Comparison of ENCODE assay signal across 9 mouse cellular contexts in the genomic region with DNA sequence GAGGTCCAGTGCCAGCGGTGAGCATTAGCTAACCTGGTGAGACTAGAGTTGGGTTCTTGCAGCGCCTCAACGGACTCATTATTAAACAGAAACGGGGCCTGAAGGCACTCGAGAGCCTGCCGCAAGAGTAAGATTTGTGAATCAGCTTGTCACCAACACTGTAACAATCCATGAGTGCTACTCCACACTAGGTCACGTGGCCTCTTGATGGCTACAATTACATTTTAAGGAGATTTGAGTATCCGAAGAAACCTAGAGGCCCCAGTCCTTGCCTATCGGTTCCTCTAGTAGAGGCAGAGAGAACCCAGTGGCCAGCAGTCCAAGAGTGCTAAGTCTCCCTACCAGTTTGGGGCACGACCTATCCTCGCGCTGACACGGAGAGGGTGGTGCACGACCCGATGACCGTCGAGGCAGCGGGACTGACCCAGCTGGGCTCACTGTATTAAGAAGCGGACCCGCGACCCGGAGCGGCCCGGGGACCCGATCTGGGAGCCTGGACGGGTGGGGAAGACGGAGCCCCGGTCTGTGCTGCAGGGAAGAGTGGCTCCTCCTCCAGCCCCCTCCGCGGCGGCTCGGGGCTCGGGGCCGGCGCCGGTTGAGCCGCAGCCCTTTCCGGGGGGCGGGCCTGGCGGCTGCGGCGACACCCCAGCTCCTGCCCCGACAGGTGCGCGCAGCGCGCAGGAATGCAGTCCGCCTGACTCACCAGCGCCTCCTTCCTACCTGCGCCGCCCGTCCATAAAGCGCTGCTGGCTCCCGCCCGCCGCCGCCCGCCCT. TPM values are rescaled to one million over a fixed set of nuclear protein-coding genes. Genes with fewer than 3 reads are reported as not detected.
A peak's percentile ranks its signal among the peaks of the same experiment; 100 is the strongest.
DNase-seq lines count a peak whose midpoint lies in the region; ATAC-seq and TF ChIP-seq lines count a peak whose summit lies in the region.
"Had no signal": no experiment of that assay in that cellular context is flagged by ENCODE, and none has a peak within 500 bp of the region (broad histone marks: within the 10 kb centered on the region; RNA-seq: fewer than 3 reads in every experiment).

Gene Itgb4 (plus strand): TSS at position 401 of the 774 bp plus-strand sequence.

- H3K27ac ChIP-seq in heart, embryonic 14.5 days (replicated peaks in 1 of 2; ENCODE audit: control insufficient read depth in 1 of 2, insufficient read depth in 1 of 2, low read depth in 2 of 2, low read length in 2 of 2) = no peak within 1 kb of the TSS
- peak within 1 kb of the TSS; percentile 37; the same call in 1 of the 2 replicates for H3K27ac ChIP-seq in kidney, postnatal 0 days
- H3K27ac ChIP-seq in stomach, embryonic 14.5 days (ENCODE audit: low read length) = no peak within 1 kb of the TSS

- H3K4me1 ChIP-seq in heart, embryonic 14.5 days (ENCODE audit: control insufficient read depth in 2 of 2, insufficient read depth in 2 of 2, low read length in 2 of 2) = peaks cover 6 to 7% of the 10 kb centered on the region in 2 experiments; a peak in 3 of 4 replicates
- 0 out of 2 replicates have a peak, but pooled peaks cover 4% of the 10 kb centered on the region for H3K4me1 ChIP-seq in kidney, postnatal 0 days (replicated peaks; ENCODE audit: insufficient read depth, low read length)
- peaks cover 5% of the 10 kb centered on the region; the same call in 1 of the 2 replicates for H3K4me1 ChIP-seq in stomach, embryonic 14.5 days (ENCODE audit: control insufficient read depth, insufficient read depth, low read length)

- H3K36me3 ChIP-seq in heart, embryonic 14.5 days (ENCODE audit: control insufficient read depth, insufficient read depth, low read length) = no peaks in the 10 kb centered on the region
- H3K36me3 ChIP-seq in kidney, postnatal 0 days (ENCODE audit: insufficient read depth, low read length) = no peaks in the 10 kb centered on the region
- H3K36me3 ChIP-seq in stomach, embryonic 14.5 days (ENCODE audit: control insufficient read depth, insufficient read depth, low read length) = no peaks in the 10 kb centered on the region

- peak within 1 kb of the TSS; percentile 51 for H3K9ac ChIP-seq in heart, embryonic 14.5 days (ENCODE audit: low read length)
- peak within 1 kb of the TSS; percentile 52 for H3K9ac ChIP-seq in kidney, postnatal 0 days (ENCODE audit: low read depth, low read length)
- H3K9ac ChIP-seq in stomach, embryonic 14.5 days (replicated peaks; ENCODE audit: low read depth, low read length) = peak within 1 kb of the TSS; percentile 33; the same call in 1 of the 2 replicates

- peak; percentile 30 for DNase-seq in embryo, embryonic 10 days (ENCODE audit: low spot score)
- DNase-seq in embryo, embryonic 9.5 days (ENCODE audit: extremely low spot score) = no peak
- DNase-seq in T-cell, adult 2 months (ENCODE audit: low spot score) = peak; percentile 55
- DNase-seq in kidney, postnatal 0 days (ENCODE audit: low spot score) = peak; percentile 32
- DNase-seq in lung, postnatal 25 days (ENCODE audit: low spot score) = peak; percentile 82
- no peak for DNase-seq in left cerebral cortex, adult 11 months (ENCODE audit: low spot score)

- no peaks in the 10 kb centered on the region for H3K9me3 ChIP-seq in heart, embryonic 14.5 days (ENCODE audit: control insufficient read depth, low read length)
- H3K9me3 ChIP-seq in kidney, postnatal 0 days (replicated peaks; ENCODE audit: low read length) = no peaks in the 10 kb centered on the region
- H3K9me3 ChIP-seq in stomach, embryonic 14.5 days (ENCODE audit: control insufficient read depth, low read depth, low read length) = no peaks in the 10 kb centered on the region

- TF ChIP-seq CTCF in kidney, postnatal 0 days (IDR thresholded peaks at IDR 0.05; ENCODE audit: low read depth) = peak; percentile 40

- WGBS in heart, embryonic 14.5 days = 10% methylated on average over 44 of the region's 58 CpGs
- WGBS in kidney, postnatal 0 days = 8% methylated on average over 54 of the region's 58 CpGs
- 10% methylated on average over 53 of the region's 58 CpGs for WGBS in stomach, embryonic 14.5 days

- H3K4me2 ChIP-seq in heart, embryonic 14.5 days (ENCODE audit: low read length) = peak within 1 kb of the TSS; percentile 80
- H3K4me2 ChIP-seq in kidney, postnatal 0 days (ENCODE audit: low read length) = peak within 1 kb of the TSS; percentile 71
- H3K4me2 ChIP-seq in stomach, embryonic 14.5 days (replicated peaks; ENCODE audit: low read depth, low read length) = peak within 1 kb of the TSS; percentile 77

- peak within 1 kb of the TSS; percentile 45 to 46 for H3K4me3 ChIP-seq in heart, embryonic 14.5 days (ENCODE audit: control insufficient read depth in 1 of 2, insufficient read depth in 1 of 2, low read depth in 1 of 2, low read length in 2 of 2)
- peak within 1 kb of the TSS; percentile 42 for H3K4me3 ChIP-seq in kidney, postnatal 0 days (replicated peaks; ENCODE audit: low read depth, low read length)
- H3K4me3 ChIP-seq in stomach, embryonic 14.5 days (ENCODE audit: low read depth, low read length) = peak within 1 kb of the TSS; percentile 40
- H3K4me3 ChIP-seq: myocyte had no signal

- H3K27me3 ChIP-seq in heart, embryonic 14.5 days (ENCODE audit: control insufficient read depth, insufficient read depth, low read length) = peaks cover 54% of the 10 kb centered on the region
- H3K27me3 ChIP-seq in kidney, postnatal 0 days (ENCODE audit: insufficient read depth, low read length) = 0 out of 2 replicates have a peak, but pooled peaks cover 3% of the 10 kb centered on the region
- H3K27me3 ChIP-seq in stomach, embryonic 14.5 days (ENCODE audit: control insufficient read depth, insufficient read depth, low read length) = peaks cover 11% of the 10 kb centered on the region; the same call in 1 of the 2 replicates

- peak; percentile 20; the same call in 1 of the 2 replicates for ATAC-seq in heart, embryonic 14.5 days (ENCODE audit: insufficient number of reproducible peaks, insufficient read depth, low FRiP score, low read depth)
- ATAC-seq in kidney, postnatal 0 days (replicated peaks; ENCODE audit: low FRiP score, low read depth) = peak; percentile 60
- ATAC-seq in stomach, embryonic 14.5 days (ENCODE audit: insufficient number of reproducible peaks, insufficient read depth, low FRiP score, low read depth) = peak; percentile 75

RNA-seq across cellular contexts. Expression of gene Itgb4, which starts in this region (rescaled TPM):
- 0.84 and 0.93 TPM in 2 replicates for polyA plus RNA-seq in heart, embryonic 14.5 days (2014; fragmentation: Nextera tagmentation; extraction: Ambion mirVana)
- 2.9 and 3.1 TPM in 2 replicates for polyA plus RNA-seq in kidney, postnatal 0 days (2015; fragmentation: Nextera tagmentation; extraction: Ambion mirVana)
- polyA plus RNA-seq in stomach, embryonic 14.5 days (2014; fragmentation: Nextera tagmentation; extraction: Ambion mirVana) = 10.2 and 10.7 TPM in 2 replicates

Comparison
In these comparisons a context has a peak if more than half of its experiments do, and no peak if none do; other contexts are left out.
1. DNase-seq: peak in embryo, embryonic 10 days (single experiment), T-cell, adult 2 months (single experiment), kidney, postnatal 0 days (single experiment) and lung, postnatal 25 days (single experiment); none in embryo, embryonic 9.5 days (single experiment) and left cerebral cortex, adult 11 months (single experiment).
2. Peak in ATAC-seq, H3K4me3 ChIP-seq, H3K9ac ChIP-seq and H3K4me2 ChIP-seq in heart, embryonic 14.5 days; RNA of the gene not detected or under 1 TPM.
3. ATAC-seq: peak in every context shown above with its lines; median percentile 75 in stomach, embryonic 14.5 days; 60 in kidney, postnatal 0 days; 20 in heart, embryonic 14.5 days.
4. Peak in every context shown above with its lines, with median percentiles within 50 percentile points of each other: H3K4me2 ChIP-seq, H3K4me3 ChIP-seq and H3K9ac ChIP-seq.